Mouse (Mus musculus) G1E (cell line): ENCODE data around the gene Wasf2.

ENCODE experiments used
- CTCF ChIP-seq: IDR thresholded peaks from 2 replicates; pipeline ENCODE4 v1.5.1; 2012; ENCODE audit warnings: low read depth, low read length, inconsistent platforms, mixed read lengths
- POLR2AphosphoS5 ChIP-seq: IDR thresholded peaks from 2 replicates; pipeline ENCODE4 v1.6.1; 2012; ENCODE audit warnings: low read depth, low read length, inconsistent platforms; ENCODE audit not compliant: insufficient replicate concordance
- TAL1 ChIP-seq: conservative IDR thresholded peaks from 2 replicates; pipeline ENCODE4 v1.6.1; 2012; ENCODE audit warnings: low read depth, low read length, inconsistent platforms, mixed read lengths

DNA sequence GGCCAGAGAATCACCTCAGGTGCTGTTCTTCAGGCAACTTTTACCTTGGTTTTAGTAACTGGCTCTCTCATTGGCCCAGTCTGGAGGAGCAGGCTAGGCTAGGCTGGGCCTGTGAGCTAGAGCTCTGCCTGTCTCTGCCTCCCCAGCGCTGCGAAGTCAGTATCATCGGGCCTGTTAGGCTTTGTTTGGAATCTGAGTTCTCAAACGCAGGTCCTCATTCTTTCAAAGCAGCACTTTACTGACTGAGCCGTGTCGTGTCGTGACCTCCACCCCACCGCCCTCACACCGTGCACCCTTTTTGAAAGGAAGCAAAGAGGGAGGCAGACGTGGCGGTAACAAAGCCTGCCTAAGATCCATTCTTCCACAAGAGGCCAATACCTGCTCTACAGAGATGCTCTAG is 914 bp upstream of the Wasf2 start:
- TF ChIP-seq CTCF, result no peak
- TF ChIP-seq POLR2AphosphoS5, result no peak
- no peak for TF ChIP-seq TAL1
